Mouse (Mus musculus): Measurements from ENCODE around the gene Zpr1.

Zpr1 gene

GRCm38 (mm10) chr9:46329801-46330585, 57.1 kb downstream of the Zpr1 start:
- DNase-seq, result no peak

- DNase-seq, result no peak
Observed at GRCm38 (mm10) chr9:46330586-46330895, 57.7 kb downstream of the Zpr1 start.

- no peak for DNase-seq
Observed at GRCm38 (mm10) chr9:46331301-46331700, 58.4 kb downstream of the Zpr1 start.
